Mouse (Mus musculus) urinary bladder, postnatal 4 days (tissue): Measurements from ENCODE around the gene Arhgap23.

Experiments used
- DNase-seq, 2 experiments: peaks; one replicate each; pipeline ENCODE4 v3.0.0; 2021 to 2022; ENCODE audit warnings: low spot score in 2 of 2

The Arhgap23 gene

DNA sequence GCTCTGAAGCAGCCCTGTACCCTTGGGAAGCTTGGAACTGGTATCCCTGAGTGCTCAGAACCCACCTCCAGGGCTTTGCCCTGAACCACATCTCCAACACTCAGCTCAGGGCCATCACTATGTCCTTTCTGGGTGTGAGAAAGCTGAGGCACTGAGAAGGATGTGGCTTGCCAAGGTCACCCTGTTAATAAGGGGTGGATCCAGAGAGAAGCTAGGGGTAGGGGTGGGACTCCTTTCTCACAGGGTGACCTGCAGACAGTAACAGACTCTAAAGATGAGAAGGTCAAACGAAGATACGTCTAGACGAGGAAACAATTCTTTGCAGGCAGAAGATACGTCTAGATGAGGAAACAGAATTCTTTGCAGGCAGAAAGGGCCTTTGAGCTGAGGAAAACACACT, 87.5 kb downstream of the Arhgap23 start:
- DNase-seq: no peak

DNA sequence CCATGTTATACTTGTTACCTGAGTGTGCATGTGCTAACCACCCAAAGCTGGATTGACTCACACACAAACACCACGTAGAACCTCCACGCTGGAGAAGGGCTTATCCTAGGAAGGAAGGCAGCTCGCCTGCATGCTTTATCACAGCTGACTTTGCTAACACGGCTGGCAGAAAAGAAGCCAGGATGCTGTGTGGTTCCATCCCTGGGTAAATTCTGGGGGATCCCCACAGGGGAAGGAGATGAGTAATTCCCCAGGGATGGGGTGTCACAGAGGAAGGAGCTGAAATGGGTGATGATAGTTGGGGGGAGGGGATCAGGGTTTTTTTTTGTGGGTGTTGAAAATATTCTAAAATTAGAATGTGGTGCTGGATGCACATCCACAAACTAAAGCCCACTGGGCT, 90.5 kb downstream of the Arhgap23 start:
- no peak for DNase-seq

DNA sequence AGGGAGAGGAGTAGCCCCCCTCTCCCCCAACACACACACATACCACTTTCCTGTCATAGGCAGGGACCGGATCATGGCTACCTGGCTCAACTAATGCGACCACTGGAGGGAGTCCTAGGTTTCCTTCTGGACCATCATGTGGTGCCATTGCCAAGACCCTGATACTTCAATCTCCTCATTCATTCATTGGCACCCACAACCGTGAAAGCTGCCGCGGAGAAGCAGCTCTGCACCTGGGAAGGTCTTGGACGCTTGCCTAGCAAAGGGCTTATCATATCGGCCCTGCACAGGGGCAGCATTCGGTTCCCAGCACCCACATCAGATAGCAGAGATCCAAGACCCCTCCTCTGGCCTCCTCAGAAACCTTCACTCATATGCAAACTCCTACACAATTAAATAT, 91.0 kb downstream of the Arhgap23 start:
- no peak for DNase-seq

DNA sequence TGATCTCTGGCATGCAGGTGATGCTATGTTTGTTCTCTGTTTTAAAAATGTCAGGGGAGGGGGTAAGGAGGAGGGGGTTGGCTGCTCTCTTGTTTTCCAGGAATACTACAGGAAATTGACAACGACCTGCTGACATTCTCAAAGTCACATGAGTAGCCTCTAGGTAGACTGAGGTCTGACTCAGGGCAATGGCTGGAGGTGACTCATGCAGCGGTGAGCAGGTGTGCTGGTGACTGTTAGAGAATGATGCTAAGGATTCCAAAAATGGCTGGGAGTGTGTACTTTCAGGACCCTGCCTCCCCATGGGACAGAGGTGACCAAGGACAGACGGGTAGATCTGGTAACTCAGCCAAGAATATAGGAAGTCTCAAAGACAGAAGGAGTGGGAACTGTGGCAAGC, 92.9 kb downstream of the Arhgap23 start:
- DNase-seq: no peak

GRCm38 (mm10) chr11:97509058-97509457, 93.7 kb downstream of the Arhgap23 start:
- no peak for DNase-seq

- no peak for DNase-seq
Measured at GRCm38 (mm10) chr11:97509715-97510485, 94.6 kb downstream of the Arhgap23 start.

- peak in 1 of 2 experiments; percentile 49 for DNase-seq
Measured at GRCm38 (mm10) chr11:97510966-97511660, 95.8 kb downstream of the Arhgap23 start.

DNA sequence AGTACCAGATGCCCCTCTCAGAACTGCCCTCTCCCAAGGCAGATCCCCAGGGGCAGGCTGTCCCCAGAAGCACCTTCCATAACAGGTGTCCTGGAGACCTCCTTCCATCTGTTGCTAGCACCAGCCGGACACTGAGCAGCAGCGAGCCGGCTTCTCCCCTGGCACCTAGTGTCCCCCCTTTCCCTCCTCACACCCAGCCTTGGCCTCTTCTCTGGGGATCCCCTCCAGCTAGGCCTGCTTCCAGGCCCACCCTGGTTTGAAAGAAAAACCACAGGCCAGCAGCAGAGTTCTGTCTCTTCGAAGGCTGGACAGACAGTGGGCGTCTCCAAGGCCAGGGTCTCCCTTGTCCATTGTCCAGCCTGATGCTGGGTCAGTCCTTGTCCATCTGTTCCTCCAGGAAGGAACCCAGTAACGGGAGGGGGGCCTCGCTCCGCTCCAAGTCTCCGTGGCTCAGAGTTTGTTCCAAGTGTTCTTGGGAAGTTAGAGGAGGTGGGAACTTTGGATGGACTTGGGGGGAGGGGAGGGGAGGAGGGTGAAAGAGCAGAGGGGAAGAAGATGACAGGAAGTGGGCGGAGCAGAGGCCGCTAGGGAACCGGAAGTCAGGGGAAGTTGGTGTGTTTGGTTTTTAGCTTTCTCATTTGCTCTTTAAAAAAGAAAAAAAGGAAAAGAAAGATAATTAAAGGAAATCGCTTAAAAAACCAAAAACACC, 96.5 kb downstream of the Arhgap23 start:
- peak in 1 of 2 experiments; percentile 59 for DNase-seq

- DNase-seq: no peak
Measured at GRCm38 (mm10) chr11:97512511-97512910, 97.2 kb downstream of the Arhgap23 start.

DNA sequence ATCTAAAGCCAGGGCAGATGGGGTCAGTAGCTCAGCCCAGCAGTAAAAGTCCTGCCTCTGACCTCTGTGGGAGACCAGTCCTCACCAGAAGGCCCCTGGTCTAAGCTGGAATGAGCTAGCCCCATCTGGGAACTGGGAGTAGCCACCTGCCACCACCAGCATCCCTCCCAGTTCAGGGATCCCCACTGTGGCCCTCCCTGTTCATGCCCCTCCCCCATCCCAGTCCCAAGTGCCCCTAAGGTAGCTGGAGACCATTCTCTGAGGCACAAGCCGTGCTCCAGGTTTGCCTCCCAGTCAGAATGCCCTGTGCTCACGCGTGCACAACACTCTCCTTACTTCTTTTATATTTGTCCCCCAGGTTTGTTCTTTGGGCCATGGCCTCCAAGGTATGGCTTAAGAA, 97.7 kb downstream of the Arhgap23 start:
- DNase-seq: no peak

DNA sequence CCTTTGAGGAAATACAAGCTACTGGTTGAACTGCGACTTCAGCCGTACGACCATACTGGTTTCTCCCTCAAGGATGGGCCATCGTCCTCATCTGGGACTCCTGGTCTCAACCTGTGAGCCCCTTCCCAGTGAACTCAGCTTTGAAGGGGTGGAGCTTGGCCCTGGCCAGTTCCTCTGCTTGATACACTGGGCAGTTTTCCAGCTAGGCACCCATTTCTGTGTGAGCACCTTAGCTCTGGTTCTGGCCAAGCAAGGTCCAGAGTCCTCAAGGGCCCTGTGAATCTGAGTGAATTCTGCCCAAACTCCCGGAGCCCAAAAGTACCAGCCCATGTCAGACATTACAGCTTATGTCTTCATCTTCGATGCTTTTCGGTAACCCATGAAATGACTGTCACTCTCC, 105.2 kb downstream of the Arhgap23 start:
- DNase-seq: no peak

- DNase-seq: no peak
Measured at GRCm38 (mm10) chr11:97521741-97522474, 106.6 kb downstream of the Arhgap23 start.

- DNase-seq: no peak
Measured at GRCm38 (mm10) chr11:97523107-97523506, 107.8 kb downstream of the Arhgap23 start.

DNA sequence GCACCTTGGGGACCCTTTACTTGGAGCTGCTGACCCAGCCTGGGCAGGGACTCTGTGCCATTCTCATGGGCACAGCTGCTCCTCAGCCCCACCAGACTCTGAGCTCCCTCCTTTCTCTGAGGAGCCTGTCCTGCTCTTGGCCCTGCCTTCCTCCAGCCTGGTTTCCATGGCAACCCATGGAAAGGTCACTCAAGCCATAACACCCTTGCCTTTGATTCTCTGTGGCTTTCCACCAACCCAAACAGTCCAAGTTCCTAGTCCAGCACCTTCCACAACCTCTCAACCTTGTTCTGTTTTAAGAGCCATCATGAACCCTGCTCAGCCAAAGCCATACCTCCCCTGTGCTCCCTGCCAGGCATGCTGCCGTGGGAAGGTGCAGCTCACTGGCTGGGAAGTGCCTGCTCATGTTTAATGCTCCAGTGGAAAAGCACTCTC, 108.5 kb downstream of the Arhgap23 start:
- no peak for DNase-seq

- no peak for DNase-seq
Measured at GRCm38 (mm10) chr11:97524306-97524705, 109.0 kb downstream of the Arhgap23 start.

- DNase-seq: no peak
Measured at GRCm38 (mm10) chr11:97525313-97525712, 110.0 kb downstream of the Arhgap23 start.

DNA sequence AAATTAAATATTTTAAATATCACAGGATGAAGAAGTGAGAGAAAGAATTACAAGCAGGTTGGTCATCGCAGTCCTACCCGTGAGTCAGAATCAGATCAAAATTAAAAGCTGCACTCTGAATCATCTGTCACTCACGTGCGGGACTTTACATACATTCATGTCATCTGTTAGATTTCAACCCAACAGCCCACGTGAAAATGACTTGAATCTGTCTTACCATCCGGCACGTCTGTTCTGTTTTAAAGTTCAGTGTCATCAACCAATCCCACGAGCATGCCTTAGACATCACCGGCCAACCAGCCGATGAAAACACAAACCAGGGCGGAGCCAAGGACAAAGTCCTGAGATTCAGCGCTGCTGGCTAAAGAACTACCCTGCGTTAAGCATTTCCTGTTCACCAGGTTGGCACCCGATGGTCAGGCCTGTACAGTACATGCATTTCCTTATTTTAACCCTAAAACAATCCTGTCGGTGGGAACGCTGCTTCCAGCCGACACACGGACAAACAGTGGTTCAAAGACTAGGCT, 113.0 kb downstream of the Arhgap23 start:
- no peak for DNase-seq

- no peak for DNase-seq
Measured at GRCm38 (mm10) chr11:97530069-97530468, 114.7 kb downstream of the Arhgap23 start.

DNA sequence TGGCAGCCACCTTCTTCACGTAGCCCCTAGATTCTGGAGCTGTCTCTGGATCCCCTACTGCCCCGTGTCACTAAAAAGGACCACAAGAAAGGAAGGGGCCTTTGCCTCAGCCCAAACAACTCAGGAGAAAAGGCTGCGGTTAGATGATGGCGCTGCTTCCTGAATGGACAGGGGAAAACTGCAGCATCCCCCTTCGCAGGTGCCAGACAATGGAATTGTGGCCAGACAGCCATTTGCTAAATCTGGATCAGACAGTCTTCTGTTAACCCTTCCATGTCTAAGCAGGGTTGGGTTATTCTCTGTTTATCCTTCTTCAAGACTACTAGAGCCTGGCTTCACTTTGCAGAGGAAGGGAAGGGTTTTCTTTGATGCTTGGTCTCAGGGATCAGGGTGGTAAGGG, 115.6 kb downstream of the Arhgap23 start:
- no peak for DNase-seq

DNA sequence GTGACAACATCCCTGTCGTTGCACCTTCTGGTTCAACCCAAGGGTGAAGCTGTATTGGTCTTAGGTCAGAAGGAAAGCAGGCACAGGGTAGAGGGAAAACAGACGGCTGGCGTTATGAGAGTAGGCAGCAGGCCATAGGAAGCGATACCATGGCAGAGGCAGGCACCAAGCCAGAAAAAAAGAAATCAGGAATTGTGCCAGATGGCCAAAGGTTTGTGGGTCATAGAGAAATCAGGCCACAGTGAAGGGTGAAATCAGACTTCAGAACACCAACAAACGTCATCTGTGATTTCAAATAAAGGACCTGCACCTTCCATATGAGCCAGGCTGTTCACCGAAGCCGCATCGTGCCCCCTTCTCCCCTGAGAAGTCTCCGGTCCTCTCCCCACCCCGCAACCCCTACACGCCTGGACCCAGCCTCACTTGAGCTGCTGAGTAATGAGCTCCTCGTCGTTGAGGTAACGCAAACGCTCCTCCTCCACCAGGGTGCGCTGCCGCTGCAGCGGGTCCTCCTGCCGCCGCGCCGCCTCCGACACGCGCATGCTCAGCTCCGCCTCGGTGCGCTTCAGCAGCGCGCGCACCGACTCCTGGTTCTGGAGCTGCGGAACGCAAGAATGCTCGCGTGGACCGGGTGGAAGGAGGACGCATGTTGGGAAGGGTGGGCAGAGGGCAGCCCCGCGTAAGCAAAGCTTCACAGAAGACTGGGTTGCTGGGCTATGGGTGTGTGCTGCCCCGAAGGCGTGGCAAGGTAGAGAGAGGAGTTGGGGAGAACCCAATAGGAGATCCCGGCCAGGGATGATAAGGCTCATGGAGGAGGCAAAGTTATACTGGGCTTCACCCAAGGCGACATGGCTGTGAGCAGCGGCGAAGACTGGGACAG, 116.3 kb downstream of the Arhgap23 start:
- DNase-seq: peak; percentile 80 to 90

- DNase-seq: no peak
Measured at GRCm38 (mm10) chr11:97532354-97532753, 117.0 kb downstream of the Arhgap23 start.
